Mouse (Mus musculus) hindbrain, postnatal 0 days (tissue): ENCODE data around the gene Cd63. TPM values are rescaled to one million over a fixed set of nuclear protein-coding genes. Genes with fewer than 3 reads are reported as not detected.

Experiments
- ATAC-seq: fragments of 200-750 bp; cut with Nextera tagmentation; 2 replicates; pipeline ENCODE4 v1.8.0; 2017; ENCODE audit warnings: mild to moderate bottlenecking, moderate TSS enrichment, moderate library complexity
- DNase-seq: peaks from one replicate; pipeline ENCODE4 v3.0.0-alpha.2; 2015; ENCODE audit warnings: low spot score
- H3K27ac ChIP-seq: fragments of 300-500 bp; sonication (generic); 2 replicates; pipeline ENCODE4 v1.5.1; 2014; ENCODE audit warnings: mild to moderate bottlenecking
- H3K27me3 ChIP-seq: fragments of 300-500 bp; sonication (generic); 2 replicates; pipeline ENCODE4 v1.6.1; 2014; ENCODE audit warnings: low read length, mixed read lengths; ENCODE audit not compliant: insufficient read depth
- H3K36me3 ChIP-seq: fragments of 300-500 bp; sonication (generic); 2 replicates; pipeline ENCODE4 v1.6.1; 2014; ENCODE audit warnings: low read length, mixed read lengths; ENCODE audit not compliant: insufficient read depth
- H3K4me1 ChIP-seq: fragments of 300-500 bp; sonication (generic); 2 replicates; pipeline ENCODE4 v1.6.1; 2014; ENCODE audit warnings: antibody characterized with exemption, low read length, mixed read lengths; ENCODE audit not compliant: insufficient read depth
- H3K4me2 ChIP-seq: fragments of 300-500 bp; sonication (generic); 2 replicates; pipeline ENCODE4 v1.6.1; 2014; ENCODE audit warnings: low read depth, mild to moderate bottlenecking, low read length, moderate library complexity, mixed read lengths
- H3K4me3 ChIP-seq: fragments of 300-500 bp; sonication (generic); 2 replicates; pipeline ENCODE4 v1.5.1; 2014; ENCODE audit warnings: low read length
- H3K9ac ChIP-seq: fragments of 300-500 bp; sonication (generic); replicated peaks from 2 replicates; pipeline ENCODE4 v1.6.1; 2014; ENCODE audit warnings: mild to moderate bottlenecking, low read length, moderate library complexity, mixed read lengths
- H3K9me3 ChIP-seq: fragments of 300-500 bp; sonication (generic); 2 replicates; pipeline ENCODE4 v1.6.1; 2016; ENCODE audit warnings: low read length, mixed read lengths
- CTCF ChIP-seq: IDR thresholded peaks from 2 replicates; pipeline ENCODE4 v1.5.1; 2016; ENCODE audit warnings: antibody characterized with exemption, control low read depth, low read depth
- WGBS: fragments of 180-500 bp; shearing (Covaris S2); extraction: QIAGEN DNeasy Blood & Tissue Kit; methylation state at CpG from one replicate; pipeline ENCODE4 v1.1.7; 2014; 5-methylcytosine and 5-hydroxymethylcytosine counted together
- polyA plus RNA-seq: library from polyadenylated mRNA; unstranded; fragments of >200 nt; fragmentation: Nextera tagmentation; extraction: Ambion mirVana; gene quantifications from 2 replicates; pipeline ENCODE4 v1.2.1, GENCODE M21; 2015
- total RNA-seq: library from RNA; depleted of rRNA; stranded (reverse); fragments of >200 nt; gene quantifications from 2 replicates; pipeline ENCODE4 v1.2.3, GENCODE M21; 2014

Cd63 gene
- total and polyA plus RNA-seq, 2 experiments from 2014 or later: 35.2 to 417 TPM

GRCm38 (mm10) chr10:128931441-128931840, 30.7 kb downstream of the Cd63 start:
- TF ChIP-seq CTCF: no peak
- no peaks in the 10 kb centered on the region for H3K27me3 ChIP-seq
- H3K27ac ChIP-seq: no peak overlapping the region
- H3K4me3 ChIP-seq: no peak overlapping the region
- no peak overlapping the region for H3K4me2 ChIP-seq
- ATAC-seq (no peak), DNase-seq (no peak)
- WGBS: 77% methylated on average over 2 of the region's 2 CpGs
- H3K4me1 ChIP-seq: peaks cover 4% of the 10 kb centered on the region; the same call in 1 of the 2 replicates
- H3K9ac ChIP-seq: no peak overlapping the region
- no peaks in the 10 kb centered on the region for H3K36me3 ChIP-seq
- no peaks in the 10 kb centered on the region for H3K9me3 ChIP-seq

DNA sequence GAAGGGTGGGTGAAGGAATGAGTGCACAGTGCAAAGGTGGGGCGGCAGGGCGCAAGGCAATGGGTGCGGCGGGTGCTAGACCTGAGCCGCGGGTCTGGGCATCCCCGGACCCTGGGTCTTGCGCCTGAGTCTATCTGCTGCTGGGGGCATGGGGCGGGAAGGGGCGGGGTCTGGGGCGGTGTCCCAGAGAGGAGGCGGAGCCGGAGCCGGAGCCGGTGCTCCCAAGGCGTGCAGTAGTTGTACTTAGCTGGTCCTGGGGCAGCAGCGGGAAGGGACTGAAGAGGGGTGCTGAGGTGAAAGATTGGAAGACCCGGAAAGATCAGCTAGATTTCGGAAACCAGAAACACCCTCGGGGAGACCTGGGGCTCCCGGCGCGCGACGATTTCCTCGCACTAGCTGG, 32.8 kb downstream of the Cd63 start, which contains the start of gene Itga7:
TSS of gene Itga7 (plus strand) at position 245 of the 400 bp plus-strand sequence.
- peak within 1 kb of the TSS; percentile 54 for H3K4me3 ChIP-seq
- H3K36me3 ChIP-seq: no peaks in the 10 kb centered on the region
- H3K27ac ChIP-seq: peak within 1 kb of the TSS; percentile 41; the same call in 1 of the 2 replicates
- H3K27me3 ChIP-seq: no peaks in the 10 kb centered on the region
- H3K4me1 ChIP-seq: peaks cover 13% of the 10 kb centered on the region; the same call in 1 of the 2 replicates
- peak within 1 kb of the TSS; percentile 90 for H3K4me2 ChIP-seq
- DNase-seq: peak; percentile 61
- ATAC-seq: peak; percentile 76
- peak within 1 kb of the TSS; percentile 63 for H3K9ac ChIP-seq
- under 1% methylated on average over 26 of the region's 26 CpGs for WGBS
- no peak for TF ChIP-seq CTCF
- H3K9me3 ChIP-seq: no peaks in the 10 kb centered on the region

DNA sequence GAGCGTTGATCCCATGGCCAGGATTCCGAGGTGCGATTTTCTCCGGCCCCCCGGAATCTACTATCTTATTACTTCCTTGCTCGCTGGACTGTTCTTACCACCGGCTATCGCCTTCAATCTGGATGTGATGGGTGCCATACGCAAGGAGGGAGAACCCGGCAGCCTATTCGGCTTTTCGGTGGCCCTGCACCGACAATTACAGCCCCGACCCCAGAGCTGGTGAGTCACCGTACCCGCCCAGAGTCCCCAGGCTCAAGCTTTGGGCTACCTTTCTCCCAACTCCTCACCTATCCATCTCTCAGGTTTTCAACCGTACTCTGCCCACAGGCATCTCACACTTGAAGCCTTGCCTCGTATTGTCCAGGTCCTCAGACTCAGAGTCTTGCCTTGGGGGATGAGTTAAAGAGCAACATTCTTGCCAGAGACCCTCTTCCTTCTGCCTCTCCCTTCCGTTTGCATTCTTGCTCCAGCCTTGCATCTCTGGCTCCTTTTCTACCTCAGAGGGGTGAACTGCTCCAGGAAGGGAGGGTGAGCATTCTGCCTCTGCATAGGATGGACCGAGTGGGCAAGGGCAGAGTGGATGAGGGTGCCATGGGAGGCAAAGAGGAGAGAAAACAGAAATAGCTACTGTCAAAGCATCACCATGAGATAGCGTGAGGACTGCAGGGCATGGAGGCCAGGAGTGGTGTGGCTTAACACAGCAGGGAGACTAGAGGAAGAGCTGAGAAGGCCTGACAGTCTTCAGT, 33.4 kb downstream of the Cd63 start:
- Histone ChIP-seq H3K9me3 (no peaks in the 10 kb centered on the region), H3K27me3 (no peaks in the 10 kb centered on the region)

GRCm38 (mm10) chr10:128934997-128935787, 34.4 kb downstream of the Cd63 start:
- Histone ChIP-seq H3K27ac (no peak overlapping the region; the same call in 1 of the 2 replicates), H3K9ac (peak overlapping the region; percentile 15), H3K4me3 (peak overlapping the region; percentile 54), H3K9me3 (no peaks in the 10 kb centered on the region), H3K36me3 (no peaks in the 10 kb centered on the region), H3K27me3 (no peaks in the 10 kb centered on the region), H3K4me2 (peak overlapping the region; percentile 90), H3K4me1 (peaks cover 18% of the 10 kb centered on the region)
- ATAC-seq (no peak), DNase-seq (no peak)
- WGBS: 55% methylated on average over 7 of the region's 7 CpGs
- peak; percentile 27 for TF ChIP-seq CTCF

More for the DNA sequence above, 33.4 kb downstream of the Cd63 start:
- DNase-seq: no peak
- peak overlapping the region; percentile 41; the same call in 1 of the 2 replicates for H3K27ac ChIP-seq
- peak; percentile 13; the same call in 1 of the 2 replicates for ATAC-seq
- H3K4me2 ChIP-seq: peak overlapping the region; percentile 90
- no peaks in the 10 kb centered on the region for H3K36me3 ChIP-seq
- H3K9ac ChIP-seq: peak overlapping the region; percentile 63
- peaks cover 17% of the 10 kb centered on the region for H3K4me1 ChIP-seq
- 3% methylated on average over 21 of the region's 21 CpGs for WGBS
- H3K4me3 ChIP-seq: peak overlapping the region; percentile 54
- no peak for TF ChIP-seq CTCF

GRCm38 (mm10) chr10:128935826-128936440, 35.1 kb downstream of the Cd63 start:
- Histone ChIP-seq H3K27ac (no peak overlapping the region), H3K27me3 (no peaks in the 10 kb centered on the region), H3K9me3 (no peaks in the 10 kb centered on the region), H3K36me3 (no peaks in the 10 kb centered on the region), H3K4me1 (peaks cover 18% of the 10 kb centered on the region), H3K9ac (no peak overlapping the region), H3K4me2 (peak overlapping the region; percentile 90), H3K4me3 (no peak overlapping the region; the same call in 1 of the 2 replicates)
- no peak for DNase-seq
- ATAC-seq: no peak; the same call in 1 of the 2 replicates
- TF ChIP-seq CTCF: no peak
- WGBS: 66% methylated on average over 8 of the region's 8 CpGs

DNA sequence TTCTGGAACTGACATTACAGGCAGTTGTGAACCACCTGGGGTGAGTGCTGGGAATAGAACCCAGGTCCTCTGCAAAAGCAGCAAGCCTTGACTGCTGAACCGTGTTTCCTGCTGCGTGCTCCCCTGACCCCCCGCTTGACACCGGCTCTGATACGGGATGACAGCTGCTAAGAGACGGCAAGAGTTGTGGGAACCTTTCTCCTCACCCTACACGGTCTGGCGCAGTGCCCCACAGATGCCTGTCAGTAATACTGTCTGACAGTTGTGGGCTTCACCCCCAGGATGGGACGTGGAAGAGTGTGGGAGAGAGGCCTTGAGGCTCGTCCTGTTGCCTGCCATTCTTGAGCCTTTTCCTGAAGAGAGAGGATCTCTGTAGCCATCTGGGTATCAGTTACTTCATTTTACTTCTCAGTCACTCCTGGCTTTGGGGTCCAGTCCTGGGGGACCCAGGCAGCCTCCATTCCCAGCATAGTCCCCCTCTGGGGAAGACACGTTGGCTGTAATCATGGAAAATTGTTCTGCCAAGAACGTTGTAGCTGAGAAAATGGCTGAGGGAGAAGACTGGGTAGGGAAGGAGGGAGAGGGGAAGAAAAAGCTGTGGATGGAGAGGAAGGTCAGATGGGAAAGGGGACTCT, 37.1 kb downstream of the Cd63 start:
- no peak for DNase-seq
- H3K4me3 ChIP-seq: no peak overlapping the region
- peak overlapping the region; percentile 56; the same call in 1 of the 2 replicates for H3K27ac ChIP-seq
- H3K36me3 ChIP-seq: no peaks in the 10 kb centered on the region
- ATAC-seq: no peak
- WGBS: 56% methylated on average over 12 of the region's 12 CpGs
- H3K9ac ChIP-seq: no peak overlapping the region
- peaks cover 18% of the 10 kb centered on the region for H3K4me1 ChIP-seq
- no peaks in the 10 kb centered on the region for H3K9me3 ChIP-seq
- H3K27me3 ChIP-seq: no peaks in the 10 kb centered on the region
- H3K4me2 ChIP-seq: 0 out of 2 replicates have a peak overlapping the region, but pooled peaks have one; percentile 2
- TF ChIP-seq CTCF: no peak
